Mouse (Mus musculus) megakaryocyte, embryonic 14.5 days (primary cell): Measurements from ENCODE around the gene Obsl1.

ENCODE experiments used
- FLI1 ChIP-seq: IDR thresholded peaks from 2 replicates; pipeline ENCODE4 v1.6.1; 2012; ENCODE audit warnings: low read length, inconsistent platforms, mixed read lengths
- GATA1 ChIP-seq: IDR thresholded peaks from 3 replicates; pipeline ENCODE4 v1.6.1; 2012; ENCODE audit warnings: mixed read lengths, low read length, inconsistent platforms, borderline replicate concordance

DNA sequence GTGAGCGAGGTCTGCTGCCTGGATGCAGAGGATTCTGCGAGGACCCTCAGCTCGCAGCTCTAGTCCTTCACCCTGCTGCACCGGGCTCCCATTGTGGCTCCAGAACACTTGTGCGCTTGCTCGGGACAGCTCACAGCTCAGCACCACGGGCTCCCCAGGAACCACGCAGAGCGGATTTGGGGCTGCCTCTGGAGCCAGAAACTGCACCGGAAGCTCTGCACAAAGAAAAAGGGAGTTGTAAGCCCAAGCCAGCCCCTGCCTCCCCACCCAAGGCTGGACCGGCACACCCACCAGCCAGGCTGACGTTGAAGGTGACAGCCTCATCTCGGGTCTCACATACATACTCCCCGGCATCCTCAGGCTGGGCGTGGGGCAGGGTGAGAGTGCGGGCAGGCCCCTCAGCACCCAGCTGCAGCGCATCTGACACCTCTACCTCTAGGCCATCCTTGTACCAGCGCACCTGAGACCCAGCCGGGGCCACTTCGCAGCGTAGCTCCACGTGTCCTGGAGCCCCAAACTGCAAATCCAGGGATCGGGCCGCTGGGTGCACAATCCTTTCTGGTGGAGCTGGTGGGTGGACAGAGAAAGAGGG, 13.6 kb downstream of the Obsl1 start:
- TF ChIP-seq GATA1 = no peak
- no peak for TF ChIP-seq FLI1
